Mouse (Mus musculus) intestine, postnatal 0 days (tissue): ENCODE measurements around the gene Olfr979. TPM values are rescaled to one million over a fixed set of nuclear protein-coding genes. Genes with fewer than 3 reads are reported as not detected.

Source experiments
- ATAC-seq: fragments of 200-750 bp; cut with Nextera tagmentation; 2 replicates; pipeline ENCODE4 v1.8.0; 2017; ENCODE audit warnings: mild to moderate bottlenecking, moderate TSS enrichment, moderate library complexity
- H3K27ac ChIP-seq: fragments of 300-500 bp; sonication (generic); 2 replicates; pipeline ENCODE4 v1.5.1; 2014; ENCODE audit warnings: mild to moderate bottlenecking, low read depth, low read length, moderate library complexity
- H3K27me3 ChIP-seq: fragments of 300-500 bp; sonication (generic); replicated peaks from 2 replicates; pipeline ENCODE4 v1.6.1; 2014; ENCODE audit warnings: low read length, mixed read lengths; ENCODE audit not compliant: control insufficient read depth, insufficient read depth
- H3K36me3 ChIP-seq: fragments of 300-500 bp; sonication (generic); 2 replicates; pipeline ENCODE4 v1.6.1; 2014; ENCODE audit warnings: mild to moderate bottlenecking, moderate library complexity; ENCODE audit not compliant: control insufficient read depth, insufficient read depth
- H3K4me1 ChIP-seq: fragments of 300-500 bp; sonication (generic); replicated peaks from 2 replicates; pipeline ENCODE4 v1.6.1; 2014; ENCODE audit warnings: antibody characterized with exemption, low read length, mixed read lengths; ENCODE audit not compliant: control insufficient read depth, insufficient read depth
- H3K4me2 ChIP-seq: fragments of 300-500 bp; sonication (generic); replicated peaks from 2 replicates; pipeline ENCODE4 v1.6.1; 2014; ENCODE audit warnings: low read depth, mild to moderate bottlenecking, moderate library complexity
- H3K4me3 ChIP-seq: fragments of 300-500 bp; sonication (generic); 2 replicates; pipeline ENCODE4 v1.5.1; 2014; ENCODE audit warnings: low read depth, low read length
- H3K9ac ChIP-seq: fragments of 300-500 bp; sonication (generic); 2 replicates; pipeline ENCODE4 v1.6.1; 2014; ENCODE audit warnings: mild to moderate bottlenecking, low read depth, low read length
- H3K9me3 ChIP-seq: fragments of 300-500 bp; sonication (generic); 2 replicates; pipeline ENCODE4 v1.6.1; 2016; ENCODE audit warnings: mixed run types; ENCODE audit not compliant: control insufficient read depth
- CTCF ChIP-seq: sonication (generic); IDR thresholded peaks from 2 replicates; pipeline ENCODE4 v1.5.1; 2016; ENCODE audit warnings: low read depth, mild to moderate bottlenecking, control low read depth, antibody characterized with exemption, moderate library complexity
- WGBS: fragments of 180-500 bp; shearing (Covaris S2); extraction: QIAGEN DNeasy Blood & Tissue Kit; methylation state at CpG from one replicate; pipeline ENCODE4 v1.1.7; 2014; 5-methylcytosine and 5-hydroxymethylcytosine counted together
- polyA plus RNA-seq: library from polyadenylated mRNA; unstranded; fragments of >200 nt; fragmentation: Nextera tagmentation; extraction: Ambion mirVana; gene quantifications from 2 replicates; pipeline ENCODE4 v1.2.1, GENCODE M21; 2015

Olfr979 gene
- polyA plus RNA-seq, 1 experiment from 2014 or later = not detected

- no peak within 1 kb of the TSS for H3K27ac ChIP-seq
- H3K4me1 ChIP-seq = no peaks in the 10 kb centered on the region
- TF ChIP-seq CTCF = no peak
- H3K4me2 ChIP-seq = no peak within 1 kb of the TSS
- H3K36me3 ChIP-seq = no peaks in the 10 kb centered on the region
- H3K27me3 ChIP-seq = no peaks in the 10 kb centered on the region
- H3K4me3 ChIP-seq = no peak within 1 kb of the TSS
- no peak within 1 kb of the TSS for H3K9ac ChIP-seq
- H3K9me3 ChIP-seq = no peaks in the 10 kb centered on the region
- WGBS = 66% methylated on average over 1 of the region's 1 CpGs
- ATAC-seq = no peak
Measured at GRCm38 (mm10) chr9:39951946-39952345, 51.3 kb downstream of the Olfr979 start, which contains the start of gene Olfr975. TSS of gene Olfr975 (minus strand) at chr9:39952046.

Other genes starting within 250 kb of the Olfr979 start
- not detected in 2 replicates for gene Olfr968, start 220.2 kb downstream of the Olfr979 start, polyA plus RNA-seq
- gene Olfr969, start 212.5 kb downstream of the Olfr979 start, polyA plus RNA-seq = not detected in 2 replicates
- gene Olfr970, start 194.6 kb downstream of the Olfr979 start, polyA plus RNA-seq = not detected in 2 replicates
- not detected in 2 replicates for gene Olfr971, start 166.6 kb downstream of the Olfr979 start, polyA plus RNA-seq
- not detected in 2 replicates for gene Olfr972, start 137.0 kb downstream of the Olfr979 start, polyA plus RNA-seq
- not detected in 2 replicates for gene Olfr229, start 96.1 kb downstream of the Olfr979 start, polyA plus RNA-seq
- gene Olfr974, start 66.0 kb downstream of the Olfr979 start, polyA plus RNA-seq = not detected in 2 replicates
- not detected in 2 replicates for gene Olfr975, start 51.4 kb downstream of the Olfr979 start, polyA plus RNA-seq
- not detected in 2 replicates for gene Olfr976, start 42.3 kb downstream of the Olfr979 start, polyA plus RNA-seq
- not detected in 2 replicates for gene Olfr978, start 11.4 kb downstream of the Olfr979 start, polyA plus RNA-seq
- not detected in 2 replicates for gene Olfr980, start 6.1 kb upstream of the Olfr979 start, polyA plus RNA-seq
- gene Olfr981, start 18.0 kb upstream of the Olfr979 start, polyA plus RNA-seq = not detected in 2 replicates
- not detected in 2 replicates for gene Olfr982, start 70.4 kb upstream of the Olfr979 start, polyA plus RNA-seq
- gene Olfr983, start 90.1 kb upstream of the Olfr979 start, polyA plus RNA-seq = not detected in 2 replicates
- gene Olfr984, start 110.7 kb upstream of the Olfr979 start, polyA plus RNA-seq = not detected in 2 replicates
- gene Olfr985, start 126.7 kb upstream of the Olfr979 start, polyA plus RNA-seq = not detected in 2 replicates
- not detected in 2 replicates for gene Tmem225, start 144.7 kb upstream of the Olfr979 start, polyA plus RNA-seq
- gene Olfr986, start 177.5 kb upstream of the Olfr979 start, polyA plus RNA-seq = not detected in 2 replicates
- 1.1 TPM in 2 replicates for gene Zfp202, start 188.9 kb upstream of the Olfr979 start, polyA plus RNA-seq